Mouse (Mus musculus): Measurements from ENCODE around the gene Gm4707.
"Not testable (repeated sequence)": the region's sequence is repeated elsewhere in the genome, so short reads cannot be mapped to it uniquely, and the experiment has no call there.

Gene Gm4707

DNA sequence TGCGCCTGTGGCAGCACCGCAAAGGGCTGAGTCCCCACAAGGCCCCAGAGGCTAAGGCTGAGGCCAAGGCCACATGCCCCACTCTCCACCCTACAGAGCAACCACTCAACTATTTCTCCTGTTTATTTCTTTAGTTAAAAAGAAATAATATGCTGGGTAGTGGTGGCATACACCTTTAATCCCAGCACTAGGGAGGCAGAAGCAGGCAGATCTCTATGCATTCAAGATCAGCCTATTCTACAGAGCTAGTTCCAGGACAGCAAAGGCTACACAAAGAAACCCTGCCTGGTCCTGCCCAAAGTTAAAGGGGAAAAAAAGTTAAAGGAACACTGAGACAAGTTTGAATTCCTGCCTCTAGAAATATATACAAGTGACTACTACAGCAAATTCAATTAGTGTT is at the start of gene Gm4707:
TSS of gene Gm4707 (minus strand) at position 101 of the 400 bp plus-strand sequence.
- no peak for DNase-seq

- DNase-seq = no peak
Observed at GRCm38 (mm10) chr17:71506832-71507231, 47.1 kb upstream of the Gm4707 start.

DNA sequence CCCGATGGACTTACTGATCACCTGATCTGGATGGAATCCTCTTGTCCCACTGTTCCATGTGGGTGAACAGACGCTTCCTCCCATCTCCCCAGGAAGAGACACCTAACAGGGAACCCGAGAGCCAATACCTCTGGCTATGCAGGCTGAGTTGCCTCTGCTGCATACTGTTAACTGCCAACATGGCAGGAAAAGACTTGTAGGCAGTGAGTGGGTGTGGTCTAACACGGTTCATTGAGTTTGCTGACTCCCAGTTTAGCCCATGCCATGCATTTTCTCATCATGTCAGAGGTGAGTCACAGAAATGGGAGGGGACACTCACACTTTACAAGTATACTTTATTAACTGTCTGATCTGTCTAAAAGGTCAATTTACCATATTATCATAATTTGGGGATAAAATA is 36.1 kb upstream of the Gm4707 start:
- DNase-seq = no peak

- no peak for DNase-seq
Observed at GRCm38 (mm10) chr17:71491332-71491686, 31.6 kb upstream of the Gm4707 start.

DNA sequence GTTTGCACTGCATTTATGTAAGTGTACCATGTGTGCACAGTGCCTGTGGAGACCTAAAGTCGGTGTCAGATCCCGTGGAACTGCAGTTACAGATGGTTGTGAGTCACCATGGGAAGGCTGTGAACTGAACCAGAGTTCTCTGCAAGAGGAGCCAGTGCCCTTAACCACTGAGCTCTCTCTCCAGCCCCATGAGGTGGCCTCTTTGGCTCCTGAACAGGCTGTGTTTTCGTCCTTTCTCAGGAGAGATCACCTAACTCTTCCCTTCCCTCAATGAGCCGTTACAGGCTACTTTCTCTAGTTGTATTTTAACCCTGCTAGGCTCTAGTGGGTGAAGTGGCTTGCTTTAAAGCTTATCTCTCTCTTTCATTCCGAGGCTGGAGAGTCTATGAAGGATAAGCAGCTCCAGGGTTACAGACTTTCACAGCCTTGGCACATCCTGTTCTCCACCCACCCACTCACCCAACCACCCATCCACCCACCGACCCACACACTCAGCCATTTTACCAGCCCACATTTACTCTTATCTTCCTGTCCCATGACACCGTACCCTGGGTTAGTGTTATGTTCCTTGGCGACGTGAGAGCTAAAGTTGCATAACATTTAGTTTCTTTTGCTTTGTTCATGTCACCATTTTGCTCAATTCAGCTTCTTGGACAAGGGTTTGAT is 31.1 kb upstream of the Gm4707 start:
- DNase-seq = no peak

GRCm38 (mm10) chr17:71489703-71490461 is 30.2 kb upstream of the Gm4707 start:
- no peak for DNase-seq

GRCm38 (mm10) chr17:71486231-71486851 is 26.6 kb upstream of the Gm4707 start:
- no peak for DNase-seq

GRCm38 (mm10) chr17:71485791-71486230 is 26.1 kb upstream of the Gm4707 start:
- no peak for DNase-seq

DNA sequence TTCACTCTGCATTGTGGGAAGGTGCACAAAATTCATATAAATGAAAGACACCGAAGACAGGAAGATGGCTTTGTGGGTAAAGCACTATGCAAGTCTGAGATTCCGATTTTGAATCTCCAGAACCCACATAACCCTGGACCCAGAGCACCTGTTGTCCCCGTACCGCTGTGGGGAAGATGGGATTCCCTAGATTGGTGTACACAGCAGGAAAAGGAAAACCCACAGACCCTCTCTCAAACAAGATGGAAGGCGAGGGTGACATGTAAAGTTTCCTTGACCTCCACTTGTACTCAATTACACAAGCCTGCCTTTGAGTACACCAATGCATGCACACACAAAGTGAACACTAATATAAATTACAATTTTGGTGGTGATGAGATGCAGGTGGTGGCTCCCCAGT is 25.0 kb upstream of the Gm4707 start:
- DNase-seq = no peak

GRCm38 (mm10) chr17:71483418-71484060 is 23.8 kb upstream of the Gm4707 start:
- DNase-seq = no peak

DNA sequence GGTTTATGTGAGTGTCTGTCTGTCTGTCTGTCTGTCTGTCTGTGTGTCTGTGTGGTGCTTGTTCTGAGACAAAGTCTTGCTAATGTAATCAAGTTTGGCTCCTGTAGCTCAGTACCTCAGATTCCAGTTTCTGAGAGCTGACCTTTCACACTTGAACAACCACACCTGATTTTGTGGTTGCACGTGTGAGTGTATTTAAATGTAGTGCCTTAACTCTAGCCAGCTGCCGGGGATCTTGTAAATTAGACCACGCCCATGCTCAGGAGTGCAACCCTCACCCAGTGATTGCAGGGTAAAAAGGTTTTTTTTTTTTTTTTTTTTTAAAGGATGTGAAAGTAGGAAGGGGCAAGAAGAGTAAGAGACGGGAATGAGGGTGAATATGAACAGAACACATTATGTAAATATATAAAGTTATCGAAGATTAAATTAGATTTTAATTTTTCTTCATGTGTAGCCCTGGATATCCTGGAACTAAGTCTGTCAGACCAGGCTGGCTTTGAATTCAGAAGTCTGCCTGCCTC is 19.7 kb upstream of the Gm4707 start:
- no peak for DNase-seq

DNA sequence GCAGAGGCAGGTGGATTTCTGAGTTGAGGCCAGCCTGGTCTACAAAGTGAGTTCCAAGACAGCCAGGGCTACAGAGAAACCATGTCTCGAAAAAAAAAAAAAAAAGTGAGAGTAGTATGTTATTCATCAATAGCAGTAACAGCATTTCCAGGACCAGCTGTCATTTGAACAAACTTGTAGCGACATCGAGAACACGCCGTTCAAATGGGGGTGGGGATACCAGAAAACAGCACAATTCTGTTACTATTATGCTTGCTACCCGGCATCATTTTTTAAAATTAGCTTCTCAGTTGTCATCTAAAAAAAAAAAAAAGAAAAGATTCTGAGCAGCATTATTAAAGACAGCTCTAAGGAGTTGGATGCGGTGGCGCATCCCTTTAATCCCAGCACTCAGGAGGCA is 17.8 kb upstream of the Gm4707 start:
- DNase-seq = peak; percentile 48

- no peak for DNase-seq
Observed at GRCm38 (mm10) chr17:71476346-71477020, 16.8 kb upstream of the Gm4707 start.

- DNase-seq = peak; percentile 65
Observed at GRCm38 (mm10) chr17:71475705-71476089, 16.0 kb upstream of the Gm4707 start.

- DNase-seq = peak; percentile 94
Observed at GRCm38 (mm10) chr17:71474762-71475704, 15.3 kb upstream of the Gm4707 start, which contains the start of gene Smchd1. Gene Smchd1, minus strand, starts transcription at chr17:71475343.

GRCm38 (mm10) chr17:71474128-71474527 is 14.4 kb upstream of the Gm4707 start:
- DNase-seq = no peak

GRCm38 (mm10) chr17:71471261-71471660 is 11.5 kb upstream of the Gm4707 start:
- DNase-seq = no peak

DNA sequence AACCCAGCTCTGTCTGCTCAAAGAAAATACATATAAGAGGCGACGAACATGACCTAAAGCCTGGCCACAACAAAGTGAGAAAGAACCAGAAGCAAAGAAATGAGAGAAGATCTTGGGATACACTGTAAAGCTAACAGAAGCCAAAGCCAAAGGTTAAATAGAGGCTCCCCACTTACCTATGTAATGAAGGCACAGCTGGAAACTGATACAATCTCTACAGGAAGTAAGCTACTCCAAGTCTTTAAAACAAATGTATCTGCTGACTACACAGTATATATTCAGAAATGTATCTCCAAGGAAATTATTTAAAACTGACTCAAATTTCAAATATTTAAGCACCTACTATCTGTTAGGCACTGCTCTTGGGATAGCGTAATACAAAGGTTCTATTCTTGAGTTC is 594 bp upstream of the Gm4707 start:
- no peak for DNase-seq

- not testable (repeated sequence) for DNase-seq
Observed at GRCm38 (mm10) chr17:71457361-71457760, 2.4 kb downstream of the Gm4707 start.

- DNase-seq = no peak
Observed at GRCm38 (mm10) chr17:71445191-71445590, 14.5 kb downstream of the Gm4707 start.

DNA sequence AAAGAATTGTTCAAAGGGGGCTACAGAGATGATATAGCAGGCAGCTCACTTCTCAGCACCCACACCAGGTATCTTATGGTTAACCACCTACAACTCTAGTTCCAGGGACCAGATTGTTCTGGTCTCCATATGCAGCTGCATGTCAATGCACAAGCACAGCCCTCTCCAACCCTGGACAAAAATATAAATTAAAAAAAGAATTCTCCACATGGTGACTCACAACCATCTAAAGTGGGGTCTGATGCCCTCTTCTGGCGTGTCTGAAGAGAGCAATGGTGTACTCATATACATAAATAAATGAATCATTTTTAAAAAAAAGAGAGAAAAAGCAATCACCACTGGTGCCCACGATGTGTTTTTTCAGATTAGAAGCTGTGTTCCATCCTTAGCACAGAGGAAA is 15.0 kb downstream of the Gm4707 start:
- DNase-seq = no peak

Data from layer of hippocampus, adult 9-11 months (tissue).